Mouse (Mus musculus): ENCODE results near the gene Efna5. TPM values are rescaled to one million over a fixed set of nuclear protein-coding genes. Genes with fewer than 3 reads are reported as not detected.

Efna5 gene
- total RNA-seq, 2 experiments from 2014 or later, result 22.1 to 26.5 TPM

GRCm38 (mm10) chr17:62720740-62721450 is 160.2 kb downstream of the Efna5 start:
- no peak for DNase-seq
- intact Hi-C loops (cut with DNase I), result no loop called here

GRCm38 (mm10) chr17:62717426-62718131 is 163.5 kb downstream of the Efna5 start:
- intact Hi-C loops (cut with DNase I), result no loop called here
- DNase-seq, result no peak

- intact Hi-C loops (cut with DNase I), result no loop called here
- DNase-seq, result no peak
These were observed 167.7 kb downstream of the Efna5 start for GRCm38 (mm10) chr17:62713455-62713854.

GRCm38 (mm10) chr17:62706418-62706817 is 174.7 kb downstream of the Efna5 start:
- intact Hi-C loops (cut with DNase I), result no loop called here
- DNase-seq, result no peak

- intact Hi-C loops (cut with DNase I), result no loop called here
- DNase-seq, result no peak
These were observed 178.9 kb downstream of the Efna5 start for GRCm38 (mm10) chr17:62702020-62702814.

GRCm38 (mm10) chr17:62700791-62701602 is 180.1 kb downstream of the Efna5 start:
- DNase-seq, result no peak
- intact Hi-C loops (cut with DNase I), result no loop called here

- DNase-seq, result no peak
- intact Hi-C loops (cut with DNase I), result no loop called here
These were observed 186.1 kb downstream of the Efna5 start for GRCm38 (mm10) chr17:62694958-62695437.

GRCm38 (mm10) chr17:62692242-62692641 is 188.9 kb downstream of the Efna5 start:
- intact Hi-C loops (cut with DNase I), result no loop called here
- no peak for DNase-seq

GRCm38 (mm10) chr17:62691201-62691715 is 189.9 kb downstream of the Efna5 start:
- intact Hi-C loops (cut with DNase I), result no loop called here
- DNase-seq, result no peak

- DNase-seq, result no peak
- intact Hi-C loops (cut with DNase I), result no loop called here
These were observed 190.9 kb downstream of the Efna5 start for GRCm38 (mm10) chr17:62690256-62690655.

GRCm38 (mm10) chr17:62689646-62690045 is 191.5 kb downstream of the Efna5 start:
- DNase-seq, result no peak
- intact Hi-C loops (cut with DNase I), result no loop called here

GRCm38 (mm10) chr17:62687369-62687768 is 193.7 kb downstream of the Efna5 start:
- peak; percentile 21 to 60 for DNase-seq
- intact Hi-C loops (cut with DNase I), result no loop called here

- intact Hi-C loops (cut with DNase I), result no loop called here
- no peak for DNase-seq
These were observed 195.9 kb downstream of the Efna5 start for GRCm38 (mm10) chr17:62685181-62685580.

- intact Hi-C loops (cut with DNase I), result no loop called here
- peak; percentile 34 to 46 for DNase-seq
These were observed 198.0 kb downstream of the Efna5 start for GRCm38 (mm10) chr17:62683142-62683541.

GRCm38 (mm10) chr17:62681726-62682125 is 199.4 kb downstream of the Efna5 start:
- intact Hi-C loops (cut with DNase I), result no loop called here
- no peak for DNase-seq

- intact Hi-C loops (cut with DNase I), result no loop called here
- no peak for DNase-seq
These were observed 200.4 kb downstream of the Efna5 start for GRCm38 (mm10) chr17:62680737-62681136.

GRCm38 (mm10) chr17:62676832-62677231 is 204.3 kb downstream of the Efna5 start:
- intact Hi-C loops (cut with DNase I), result no loop called here
- DNase-seq, result no peak

GRCm38 (mm10) chr17:62676409-62676808 is 204.7 kb downstream of the Efna5 start:
- DNase-seq, result no peak
- intact Hi-C loops (cut with DNase I), result no loop called here

GRCm38 (mm10) chr17:62675811-62676255 is 205.3 kb downstream of the Efna5 start:
- intact Hi-C loops (cut with DNase I), result no loop called here
- DNase-seq, result no peak

GRCm38 (mm10) chr17:62672068-62672467 is 209.0 kb downstream of the Efna5 start:
- intact Hi-C loops (cut with DNase I), result no loop called here
- no peak for DNase-seq
